Mouse (Mus musculus) heart, adult 2 months (tissue): ENCODE data around the gene Tango6.

Source experiments
- CTCF ChIP-seq: fragments of 200-600 bp; IDR thresholded peaks from 2 replicates; pipeline ENCODE4 v1.8.1; 2022; ENCODE audit warnings: antibody characterized with exemption, mild to moderate bottlenecking, moderate library complexity
- EP300 ChIP-seq: fragments of 200-500 bp; IDR thresholded peaks from 2 replicates; pipeline ENCODE4 v1.6.1; 2011; ENCODE audit warnings: low read depth, low read length, control low read depth; ENCODE audit not compliant: insufficient read depth
- POLR2A ChIP-seq: fragments of 200-500 bp; IDR thresholded peaks from 2 replicates; pipeline ENCODE4 v1.6.1; 2011; ENCODE audit warnings: mild to moderate bottlenecking, low read depth, low read length, control low read depth; ENCODE audit not compliant: insufficient read depth

DNA sequence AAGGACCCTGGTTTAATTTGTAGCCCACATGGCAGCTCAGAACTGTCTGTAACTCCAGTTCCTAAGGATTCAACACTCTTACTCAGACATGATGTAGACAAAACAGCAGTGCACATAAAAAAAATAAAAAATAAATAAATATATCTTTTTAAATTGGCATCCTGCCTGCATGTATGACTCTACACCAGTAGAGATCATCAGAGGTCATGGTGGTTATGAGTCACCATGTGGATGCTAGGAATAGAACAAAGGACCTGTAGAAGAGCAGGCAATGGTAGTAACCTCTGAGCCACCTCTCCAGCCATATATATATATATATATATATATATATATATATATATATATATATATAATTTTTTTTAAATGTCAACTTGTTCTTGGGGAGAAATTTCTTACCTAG lies 26.8 kb upstream of the Tango6 start:
- TF ChIP-seq POLR2A (no peak), CTCF (no peak), EP300 (no peak)
